Mouse (Mus musculus) activated CD4-positive, CD25-positive, alpha-beta regulatory T cell, adult 4 months (primary cell): ENCODE results near the gene Tmem129. TPM values are rescaled to one million over a fixed set of nuclear protein-coding genes. Genes with fewer than 3 reads are reported as not detected.

Experiments used
- ATAC-seq: one replicate; pipeline ENCODE4 v1.8.0; 2017
- polyA plus RNA-seq, 2 experiments: library from polyadenylated mRNA; unstranded; fragments of 100-300 nt; shearing (Covaris generic); gene quantifications; one replicate each; pipeline ENCODE4 v1.2.1; 2017

Gene Tmem129
- polyA plus RNA-seq, 2 experiments from 2014 or later, result 26.9 to 27.1 TPM

GRCm38 (mm10) chr5:33684932-33685331, 26.7 kb upstream of the Tmem129 start:
- no peak for ATAC-seq

DNA sequence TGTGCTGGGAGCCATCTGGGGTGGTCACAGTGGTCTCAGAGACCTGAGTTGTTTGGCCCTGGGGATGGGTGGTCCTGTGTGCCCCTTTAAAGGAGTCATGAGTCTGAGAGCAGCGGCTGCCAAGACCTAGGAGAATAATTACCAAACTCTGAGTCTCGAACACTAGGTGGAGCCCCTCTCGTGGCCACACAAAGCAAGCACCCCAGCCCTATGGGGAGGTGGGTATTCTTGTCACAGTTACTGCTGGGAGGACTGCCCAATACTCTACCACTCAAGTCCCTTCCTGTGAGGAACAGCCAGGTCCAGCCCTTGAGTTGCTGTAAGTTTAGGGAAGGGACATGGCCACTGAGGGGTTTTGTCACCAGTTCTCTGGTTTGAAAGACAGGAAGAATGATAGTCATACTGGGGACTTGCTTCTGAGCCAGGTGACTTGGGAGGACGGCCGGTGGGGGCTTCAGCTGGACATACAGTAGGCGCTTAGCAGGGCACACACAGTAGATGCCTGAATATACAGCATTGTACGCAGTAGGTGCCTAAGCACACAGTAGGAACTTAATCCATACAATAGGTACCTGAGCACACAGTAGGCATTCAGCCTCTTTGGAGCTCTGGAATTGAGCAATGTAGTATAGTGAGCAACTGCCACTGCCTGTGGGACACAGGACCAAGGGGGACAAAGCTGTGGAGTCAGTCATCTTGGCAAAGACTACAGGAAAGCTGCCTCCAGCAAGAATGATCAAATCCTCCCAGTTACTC, 25.9 kb upstream of the Tmem129 start:
- no peak for ATAC-seq

DNA sequence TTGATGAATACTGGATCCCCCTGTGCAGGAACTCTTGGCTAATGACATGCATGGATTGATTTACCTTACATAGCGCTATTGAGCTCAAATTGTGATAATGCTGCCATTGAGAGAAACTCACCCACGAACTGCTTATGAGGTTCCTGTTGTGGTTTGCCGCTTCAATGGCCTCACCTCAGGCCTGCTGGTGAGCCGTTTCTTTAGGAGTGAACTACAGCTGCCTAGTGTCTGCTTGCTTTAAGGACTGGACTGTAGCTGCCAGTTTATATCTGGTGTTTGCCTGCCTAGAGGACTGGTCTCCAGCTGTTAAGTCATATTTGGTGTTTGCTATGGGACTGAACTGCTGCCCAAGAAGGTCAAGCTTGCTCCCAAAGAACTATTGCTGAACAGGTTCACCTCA, 24.7 kb upstream of the Tmem129 start:
- ATAC-seq, result no peak

DNA sequence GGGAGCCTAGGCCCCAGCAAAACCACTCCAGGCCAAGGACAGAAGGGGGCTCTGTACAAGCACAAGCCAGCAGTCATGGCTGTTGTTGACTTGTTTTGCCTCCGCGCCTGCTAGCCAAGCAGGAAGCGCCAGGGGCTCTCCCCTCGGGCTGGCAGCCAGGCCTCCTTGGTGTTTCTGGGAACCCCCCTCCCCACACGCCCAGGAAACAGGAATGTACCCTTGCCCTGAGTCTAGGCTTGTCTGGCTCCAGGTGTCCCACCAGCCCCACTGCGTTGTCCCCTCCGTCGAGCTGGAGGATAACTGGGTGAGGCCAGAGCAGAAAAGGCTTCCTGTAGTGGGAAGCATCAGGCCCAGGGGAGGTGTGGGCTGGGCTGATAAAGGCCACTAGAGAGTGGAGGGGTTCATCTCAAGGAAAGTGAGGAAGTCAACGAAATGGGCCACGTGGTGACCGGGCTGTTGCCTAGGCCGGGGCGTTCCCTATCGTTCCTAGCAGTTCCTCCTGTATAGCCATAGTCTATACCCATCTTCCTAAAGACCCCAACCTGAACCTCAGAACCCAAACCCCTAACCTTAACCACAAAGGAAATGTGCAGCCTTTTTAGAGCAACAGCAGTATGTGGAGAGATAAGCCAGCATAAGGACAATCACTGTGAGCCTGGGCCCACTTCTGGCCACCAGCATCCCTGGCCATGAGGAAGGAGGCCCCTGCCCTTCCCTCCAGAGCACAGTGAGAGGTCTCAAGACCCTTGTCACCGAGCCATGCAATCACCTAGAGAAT, 23.6 kb upstream of the Tmem129 start:
- peak; percentile 72 for ATAC-seq

DNA sequence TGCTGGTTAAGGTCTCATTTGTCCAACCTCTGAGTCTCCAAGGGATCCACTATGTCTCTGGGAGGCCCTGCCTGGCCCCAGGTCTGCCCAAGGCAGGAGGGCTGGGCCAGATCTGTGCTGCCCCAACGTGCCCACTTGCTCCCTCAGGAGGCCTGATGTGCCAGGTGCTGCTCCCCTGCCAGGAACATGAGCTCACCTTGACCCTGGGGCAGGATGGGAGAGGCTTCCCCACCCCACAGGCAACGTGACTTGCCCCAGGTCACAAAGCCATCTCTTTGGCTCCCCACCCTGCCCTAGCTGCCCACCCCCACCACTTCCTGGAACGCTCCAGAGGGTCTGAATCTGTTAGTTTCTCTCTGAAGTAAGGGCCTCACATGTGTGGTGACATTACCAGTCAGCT, 22.8 kb upstream of the Tmem129 start:
- no peak for ATAC-seq

- no peak for ATAC-seq
Measured at GRCm38 (mm10) chr5:33678244-33678643, 20.0 kb upstream of the Tmem129 start.

GRCm38 (mm10) chr5:33675964-33676363, 17.7 kb upstream of the Tmem129 start:
- no peak for ATAC-seq

- ATAC-seq, result no peak
Measured at GRCm38 (mm10) chr5:33674439-33674838, 16.2 kb upstream of the Tmem129 start.

GRCm38 (mm10) chr5:33671659-33672058, 13.4 kb upstream of the Tmem129 start:
- no peak for ATAC-seq

GRCm38 (mm10) chr5:33668223-33668622, 10.0 kb upstream of the Tmem129 start:
- no peak for ATAC-seq

DNA sequence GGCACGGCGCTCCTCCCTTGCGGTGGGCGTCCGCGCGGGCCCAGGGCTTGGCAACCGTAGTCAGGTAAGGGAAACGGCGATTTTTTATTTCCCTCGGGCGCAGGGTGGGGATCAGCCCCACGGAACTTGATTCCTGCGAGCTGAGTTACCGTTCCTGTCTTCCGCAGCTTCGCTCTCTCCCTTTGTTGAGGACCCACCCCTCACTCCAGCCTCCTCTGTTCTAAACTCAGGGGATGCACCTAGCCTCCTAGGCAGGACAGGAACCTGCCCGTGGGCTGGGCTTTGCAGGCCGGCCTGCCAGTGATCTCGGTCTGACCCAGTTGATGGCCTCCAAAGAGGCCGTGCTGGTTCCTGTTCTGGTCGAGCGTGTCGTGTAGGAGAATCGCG, 441 bp upstream of the Tmem129 start:
- ATAC-seq, result no peak

DNA sequence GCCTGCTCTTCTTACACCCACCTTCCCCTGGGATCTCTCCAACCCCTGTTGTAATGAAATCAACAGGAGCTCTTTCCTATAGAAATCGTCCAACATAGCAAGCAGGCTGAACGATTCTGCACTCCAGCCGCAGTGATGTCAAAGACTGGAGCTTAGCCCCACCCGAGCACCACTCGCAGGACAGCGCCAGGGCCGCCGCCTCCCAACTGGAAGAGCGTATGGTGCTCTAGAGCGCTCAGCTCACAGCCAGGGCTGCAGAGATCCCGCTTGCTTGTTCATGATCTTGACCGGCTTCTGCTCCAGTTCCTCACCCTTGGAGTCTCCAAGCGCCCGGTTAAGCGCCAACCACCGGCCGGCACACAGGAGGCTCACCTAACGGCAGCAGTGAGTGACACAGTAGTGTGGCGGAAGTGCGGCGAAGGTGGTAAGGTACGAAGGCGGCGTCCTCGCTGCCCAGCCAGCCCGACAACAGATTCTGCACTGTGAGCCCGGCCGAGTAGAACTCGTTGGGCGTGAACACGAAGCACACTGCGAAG, 897 bp downstream of the Tmem129 start:
- ATAC-seq, result peak; percentile 44

DNA sequence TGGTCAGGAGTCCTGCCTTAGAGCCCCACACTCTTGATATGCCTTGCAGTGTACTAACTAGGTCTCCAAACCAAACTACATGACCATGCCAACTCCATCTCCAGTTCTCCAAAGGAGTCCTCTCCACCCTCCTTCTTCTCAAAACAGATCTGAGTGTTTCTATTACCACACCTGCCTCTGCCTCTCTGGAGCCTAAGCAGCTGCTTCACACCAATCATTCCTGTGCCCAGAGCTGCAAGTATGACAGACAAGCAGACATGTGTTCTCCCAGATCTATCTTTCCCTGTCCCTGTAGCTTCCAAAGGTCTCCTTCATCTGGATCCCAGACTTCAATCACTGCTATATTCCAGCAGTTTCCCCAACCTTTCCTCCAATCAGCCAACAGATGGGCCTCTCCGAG, 1.5 kb downstream of the Tmem129 start:
- no peak for ATAC-seq

DNA sequence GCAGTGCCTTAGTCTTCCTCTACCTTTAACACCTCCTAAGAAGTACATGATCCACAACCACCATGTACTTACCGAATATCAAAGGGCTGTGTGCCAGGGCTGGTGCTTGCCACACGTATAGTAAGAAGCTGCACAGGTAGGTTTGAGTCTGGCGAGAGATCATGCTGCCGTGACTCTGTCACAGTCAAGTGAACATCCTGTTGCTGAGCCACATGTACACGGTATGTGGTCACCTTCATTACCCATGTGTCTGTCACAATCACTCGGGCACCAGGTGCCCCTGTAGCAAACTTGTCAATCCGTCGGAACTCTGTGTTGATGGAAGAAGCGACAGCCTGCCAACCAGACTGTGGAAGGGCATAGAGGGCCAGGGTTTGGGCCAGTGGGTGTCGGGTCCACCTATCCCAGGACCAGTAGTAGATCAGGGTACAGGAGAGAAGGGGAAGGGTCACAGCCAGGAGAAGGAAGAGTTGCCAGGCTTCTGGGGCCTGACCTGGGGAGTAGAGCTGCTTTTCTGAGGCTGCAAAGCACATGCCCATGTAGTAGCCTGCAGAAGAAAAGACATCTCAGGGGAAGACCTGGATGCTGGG, 2.9 kb downstream of the Tmem129 start:
- ATAC-seq, result no peak

- no peak for ATAC-seq
Measured at GRCm38 (mm10) chr5:33654424-33654823, 3.8 kb downstream of the Tmem129 start.

DNA sequence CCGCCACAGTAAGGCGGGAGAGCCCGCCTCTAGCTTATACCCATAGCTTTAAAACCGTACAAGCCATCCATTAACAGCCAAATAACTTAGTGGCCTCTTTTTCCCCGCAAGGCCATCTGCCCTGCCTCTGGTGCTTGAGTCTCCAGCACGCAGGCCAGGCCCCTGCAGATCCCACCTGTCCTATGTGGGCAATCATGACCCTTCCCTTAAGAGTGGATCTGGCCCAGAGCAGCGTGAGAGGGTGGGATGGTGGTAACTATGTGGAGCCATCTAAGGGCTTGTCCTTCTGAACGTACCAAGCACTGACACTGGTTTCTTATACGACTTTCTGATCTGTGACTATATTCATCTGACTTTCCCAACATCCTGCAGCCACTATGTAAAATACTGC, 5.4 kb downstream of the Tmem129 start:
- ATAC-seq, result no peak

DNA sequence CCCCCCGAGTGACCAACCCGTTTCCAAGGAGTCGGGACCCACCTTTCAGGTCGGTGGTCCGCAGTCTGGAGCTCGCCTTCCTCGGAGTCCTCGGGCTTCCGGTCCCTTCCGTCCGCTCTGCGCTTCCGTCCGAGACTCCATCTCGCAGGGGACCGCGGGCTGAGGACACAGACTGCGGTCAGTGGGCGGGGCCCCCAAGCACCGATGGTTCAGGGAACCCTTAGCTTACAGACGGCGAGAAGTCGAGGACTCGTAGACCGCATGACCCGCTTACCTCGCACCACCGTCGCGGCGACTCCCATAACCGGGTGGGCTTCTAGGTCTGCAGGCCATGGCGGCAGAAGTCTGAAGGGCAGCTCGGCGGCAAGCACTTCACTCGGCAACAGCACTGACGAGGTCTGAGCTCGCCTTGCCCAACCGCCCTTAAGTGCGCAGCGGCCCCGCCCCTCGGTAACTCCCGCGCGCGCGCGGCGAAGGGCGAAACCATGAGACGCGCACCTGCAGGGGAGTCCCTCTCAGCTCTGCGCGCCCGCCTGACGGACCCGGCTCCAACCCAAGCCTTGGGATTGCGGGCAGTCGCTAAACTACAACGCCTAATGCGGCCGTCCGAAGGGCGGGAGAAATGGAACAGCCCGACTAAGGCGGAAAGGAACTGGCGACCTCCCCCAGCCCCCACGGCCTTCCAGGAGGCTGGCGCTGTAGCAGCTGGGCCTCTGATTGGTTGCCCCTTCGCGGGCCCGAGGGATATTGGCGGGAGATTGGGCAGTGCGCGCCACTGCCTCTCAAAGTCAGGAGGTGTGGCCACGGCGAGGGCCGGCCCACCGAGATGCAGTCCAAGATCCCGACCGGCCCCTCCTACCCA, 6.1 kb downstream of the Tmem129 start, which contains the start of gene Slbp:
Gene Slbp (minus strand): TSS at position 654 of the 862 bp plus-strand sequence.
- ATAC-seq, result peak; percentile 78

GRCm38 (mm10) chr5:33651541-33651920, 6.7 kb downstream of the Tmem129 start:
- ATAC-seq, result no peak

GRCm38 (mm10) chr5:33651017-33651416, 7.2 kb downstream of the Tmem129 start:
- no peak for ATAC-seq

GRCm38 (mm10) chr5:33640652-33641051, 17.6 kb downstream of the Tmem129 start:
- peak; percentile 66 for ATAC-seq

- no peak for ATAC-seq
Measured at GRCm38 (mm10) chr5:33638826-33639225, 19.4 kb downstream of the Tmem129 start.

DNA sequence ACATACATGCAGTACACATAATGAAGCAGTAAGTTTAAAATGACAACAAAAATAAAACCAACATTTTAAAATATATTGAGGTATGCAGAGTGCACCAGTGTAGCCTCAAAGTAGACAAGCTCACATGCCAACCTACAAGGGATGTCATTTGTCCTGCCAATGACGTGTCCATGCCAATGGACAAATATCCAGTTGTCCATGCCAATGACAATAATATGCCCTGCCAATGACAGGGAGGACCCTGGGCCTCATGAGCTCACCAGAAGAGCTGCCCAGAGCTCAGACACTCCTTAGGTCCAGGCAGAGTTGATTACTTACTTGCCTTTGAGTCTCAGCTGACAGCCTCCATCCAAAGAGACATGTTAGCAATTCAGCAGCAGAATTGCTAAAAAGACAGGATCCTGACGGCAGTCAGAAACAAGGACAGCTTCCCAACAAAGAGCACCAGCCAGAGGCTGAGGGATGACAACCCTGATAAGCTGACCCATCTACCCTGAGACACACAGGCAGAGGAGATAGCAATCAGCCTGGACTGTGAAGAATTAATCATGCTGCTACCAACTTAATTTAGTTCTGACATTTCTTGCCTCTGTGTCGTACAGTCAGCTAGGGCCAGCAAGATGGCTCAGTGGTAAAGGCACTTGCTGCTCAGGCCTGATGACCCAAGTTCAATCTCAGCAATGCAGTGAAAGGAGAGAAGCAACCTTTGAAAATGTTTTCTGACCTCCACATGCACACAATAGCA, 20.4 kb downstream of the Tmem129 start:
- ATAC-seq, result no peak
